Comparison of ENCODE assay signal across 8 mouse cellular contexts in genomic region chr7:16874756-16875309, GRCm38 (mm10). TPM values are rescaled to one million over a fixed set of nuclear protein-coding genes. Genes with fewer than 3 reads are reported as not detected.
DNase-seq lines count a peak whose midpoint lies in the region; ATAC-seq and TF ChIP-seq lines count a peak whose summit lies in the region.

No protein-coding gene starts in this region.

- peak; percentile 100 for DNase-seq in ES-E14 (ENCODE audit: low read depth, low spot score)
- peak; percentile 100 for DNase-seq in cerebellum, adult 11-12 months
- DNase-seq in heart, postnatal 25 days (ENCODE audit: low spot score): peak; percentile 100
- peak; percentile 100 for DNase-seq in layer of hippocampus, adult 18-20 months (ENCODE audit: low spot score in 2 of 2)
- DNase-seq in lung, adult 2 months: peak; percentile 99
- DNase-seq in thymus, adult 18-20 months: peak; percentile 98 to 99

- peak overlapping the region; percentile 80 to 95 for H3K4me3 ChIP-seq in ES-E14 (ENCODE audit: insufficient read depth in 1 of 2, low read depth in 1 of 2, low read length in 2 of 2, poor library complexity in 1 of 2, severe bottlenecking in 1 of 2)
- peak overlapping the region; percentile 85 for H3K4me3 ChIP-seq in forebrain, embryonic 15.5 days
- no peak overlapping the region for H3K4me3 ChIP-seq in lung, adult 2 months (replicated peaks; ENCODE audit: extremely low read depth, low read depth, low read length)

- peak overlapping the region; percentile 66; the same call in 1 of the 2 replicates for H3K27ac ChIP-seq in ES-E14 (ENCODE audit: insufficient read depth, low read depth, low read length, poor library complexity, severe bottlenecking)
- H3K27ac ChIP-seq in forebrain, embryonic 15.5 days (replicated peaks): peak overlapping the region; percentile 90

- peak; percentile 97 for ATAC-seq in forebrain, embryonic 15.5 days (replicated peaks)
- ATAC-seq in neutrophil, adult 5-6 weeks (ENCODE audit: extremely low read depth, insufficient number of reproducible peaks, low FRiP score, poor library complexity, severe bottlenecking): peak; percentile 83

- peak overlapping the region; percentile 92 for H3K4me2 ChIP-seq in forebrain, embryonic 15.5 days (replicated peaks)

- H3K27me3 ChIP-seq in forebrain, embryonic 15.5 days: no peaks in the 10 kb centered on the region

- WGBS in forebrain, embryonic 15.5 days: under 1% methylated on average over 33 of the region's 33 CpGs
- WGBS in lung, adult 2 months: under 1% methylated on average over 31 of the region's 33 CpGs

- no peaks in the 10 kb centered on the region; the same call in 1 of the 2 replicates for H3K36me3 ChIP-seq in ES-E14 (ENCODE audit: control insufficient read depth, insufficient read depth, low read length, poor library complexity, severe bottlenecking)
- H3K36me3 ChIP-seq in forebrain, embryonic 15.5 days: no peaks in the 10 kb centered on the region; the same call in 1 of the 2 replicates

- intact Hi-C loops in heart, postnatal 25 days (cut with DNase I): loop anchor here (1.0 kb wide), 1 partner anchor 17 kb away; no protein-coding TSS in a partner anchor

- in situ Hi-C loops in ES-E14 (cut with MboI; ENCODE audit: low sequenced_read_pairs in 2 of 2, unreplicated experiment in 2 of 2): no loop called here

- peaks cover 4 to 7% of the 10 kb centered on the region in 2 experiments; a peak in 3 of 4 replicates for H3K4me1 ChIP-seq in ES-E14 (ENCODE audit: control insufficient read depth in 2 of 2, insufficient read depth in 2 of 2, low read length in 2 of 2, poor library complexity in 1 of 2)
- peaks cover 36% of the 10 kb centered on the region for H3K4me1 ChIP-seq in forebrain, embryonic 15.5 days
- H3K4me1 ChIP-seq in lung, adult 2 months (ENCODE audit: control insufficient read depth, insufficient read depth, low read length): peaks cover 3% of the 10 kb centered on the region; the same call in 1 of the 2 replicates

- H3K9ac ChIP-seq in ES-E14 (ENCODE audit: insufficient read depth, low read depth, low read length, poor library complexity, severe bottlenecking): peak overlapping the region; percentile 66; the same call in 1 of the 2 replicates
- H3K9ac ChIP-seq in forebrain, embryonic 15.5 days (replicated peaks): peak overlapping the region; percentile 78

- no peak for TF ChIP-seq CTCF in lung, adult 2 months (IDR thresholded peaks at IDR 0.05; ENCODE audit: insufficient read depth, low read length)

- TF ChIP-seq POLR2A in lung, adult 2 months (IDR thresholded peaks at IDR 0.05; ENCODE audit: borderline replicate concordance, extremely low read depth, low read depth, low read length): no peak

- no peaks in the 10 kb centered on the region for H3K9me3 ChIP-seq in ES-E14 (ENCODE audit: control insufficient read depth, insufficient read depth, low read depth, low read length)
- H3K9me3 ChIP-seq in forebrain, embryonic 15.5 days: no peaks in the 10 kb centered on the region

TF ChIP-seq in ES-E14, 5 proteins besides CTCF, POLR2A, EP300 and RAD21:
- TF ChIP-seq ZNF384 (IDR thresholded peaks at IDR 0.05; ENCODE audit: low read depth, low read length): no peak

RNA-seq across cellular contexts. Expression of gene Dact3, which starts 0.3 kb away (rescaled TPM):
- total RNA-seq in ES-E14 (2012; rRNA removed): 4.5 and 7.0 TPM in 2 replicates
- polyA plus RNA-seq in forebrain, embryonic 15.5 days (2015; fragmentation: Nextera tagmentation; extraction: Ambion mirVana): 3.3 and 3.4 TPM in 2 replicates
- total RNA-seq in heart, postnatal 25 days (2021): 10 to 100 TPM; 15.2 to 17.4 TPM
- total RNA-seq in layer of hippocampus, adult 18-20 months (2021): 100 to 1,000 TPM; 173 to 175 TPM
- polyA plus RNA-seq in lung, adult 2 months (2012; rRNA removed): 31.7 and 41.1 TPM in 2 replicates
- 0.12 TPM in 1 of 2 replicates, not detected in the other for total RNA-seq in neutrophil, adult 5-6 weeks (2017)

RNA-seq across cellular contexts. Expression of gene Gng8, which starts 16.8 kb away (rescaled TPM):
- 0.79 and 1.0 TPM in 2 replicates for total RNA-seq in ES-E14 (2012; rRNA removed)
- 4.4 TPM in 2 replicates for polyA plus RNA-seq in forebrain, embryonic 15.5 days (2015; fragmentation: Nextera tagmentation; extraction: Ambion mirVana)
- total RNA-seq in heart, postnatal 25 days (2021): under 1 TPM; 0.45 to 0.86 TPM
- 1 to 10 TPM; 2.6 to 2.8 TPM for total RNA-seq in layer of hippocampus, adult 18-20 months (2021)
- 12.5 and 27.7 TPM in 2 replicates for polyA plus RNA-seq in lung, adult 2 months (2012; rRNA removed)
- total RNA-seq in neutrophil, adult 5-6 weeks (2017): not detected in 2 replicates

RNA-seq across cellular contexts. Expression of gene Ptgir, which starts 31.5 kb away (rescaled TPM):
- 0.09 and 0.26 TPM in 2 replicates for total RNA-seq in ES-E14 (2012; rRNA removed)
- polyA plus RNA-seq in forebrain, embryonic 15.5 days (2015; fragmentation: Nextera tagmentation; extraction: Ambion mirVana): 0.13 and 0.29 TPM in 2 replicates
- total RNA-seq in heart, postnatal 25 days (2021): 1 to 10 TPM; 2.1 to 3.1 TPM
- total RNA-seq in layer of hippocampus, adult 18-20 months (2021): under 1 TPM in 1 of 2 experiments, not detected in 1; 0.10 TPM
- polyA plus RNA-seq in lung, adult 2 months (2012; rRNA removed): 9.8 and 10.4 TPM in 2 replicates
- 1.7 and 2.8 TPM in 2 replicates for total RNA-seq in neutrophil, adult 5-6 weeks (2017)

RNA-seq across cellular contexts. Expression of gene Prkd2, which starts 32.1 kb away (rescaled TPM):
- total RNA-seq in ES-E14 (2012; rRNA removed): 5.7 and 6.9 TPM in 2 replicates
- polyA plus RNA-seq in forebrain, embryonic 15.5 days (2015; fragmentation: Nextera tagmentation; extraction: Ambion mirVana): 7.0 and 8.0 TPM in 2 replicates
- total RNA-seq in heart, postnatal 25 days (2021): 10 to 100 TPM; 18.0 to 22.9 TPM
- 1 to 10 TPM; 4.7 to 6.1 TPM for total RNA-seq in layer of hippocampus, adult 18-20 months (2021)
- 97.2 and 121 TPM in 2 replicates for polyA plus RNA-seq in lung, adult 2 months (2012; rRNA removed)
- total RNA-seq in neutrophil, adult 5-6 weeks (2017): 108 and 122 TPM in 2 replicates

RNA-seq across cellular contexts. Expression of gene Calm3, which starts 49.1 kb away (rescaled TPM):
- total RNA-seq in ES-E14 (2012; rRNA removed): 163 and 198 TPM in 2 replicates
- 291 and 305 TPM in 2 replicates for polyA plus RNA-seq in forebrain, embryonic 15.5 days (2015; fragmentation: Nextera tagmentation; extraction: Ambion mirVana)
- 100 to 1,000 TPM; 196 to 203 TPM for total RNA-seq in heart, postnatal 25 days (2021)
- total RNA-seq in layer of hippocampus, adult 18-20 months (2021): 1,000 to 10,000 TPM; 2,132 to 2,161 TPM
- 279 and 310 TPM in 2 replicates for polyA plus RNA-seq in lung, adult 2 months (2012; rRNA removed)
- 230 and 273 TPM in 2 replicates for total RNA-seq in neutrophil, adult 5-6 weeks (2017)

Comparison
In these comparisons a context has a peak if more than half of its experiments do, and no peak if none do; other contexts are left out.
1. RNA of gene Dact3, which starts 0.3 kb away (total RNA-seq): 173 to 175 TPM in layer of hippocampus, adult 18-20 months; 15.2 to 17.4 TPM in heart, postnatal 25 days, 4.5 to 7.0 TPM in ES-E14 and 0.12 TPM in neutrophil, adult 5-6 weeks; every median in the first group is over 4 times any median in the second.
2. Peak in every context shown above with its lines, with median percentiles within 50 percentile points of each other: DNase-seq.